Mouse (Mus musculus): ENCODE data around the gene Ikzf4. TPM values are rescaled to one million over a fixed set of nuclear protein-coding genes. Genes with fewer than 3 reads are reported as not detected.
A peak's percentile ranks its signal among the peaks of the same experiment; 100 is the strongest.

The Ikzf4 gene
- 1.1 and 1.5 TPM in 2 replicates for polyA plus RNA-seq (2015; fragmentation: Nextera tagmentation; extraction: Ambion mirVana)

GRCm38 (mm10) chr10:128645111-128646011, at the start of gene Ikzf4:
TSS of gene Ikzf4 (minus strand) at chr10:128645991.
- H3K27me3 ChIP-seq (ENCODE audit: control insufficient read depth, insufficient read depth, low read length) = peaks cover 5% of the 10 kb centered on the region; the same call in 1 of the 2 replicates
- H3K36me3 ChIP-seq (ENCODE audit: control insufficient read depth, insufficient read depth) = no peaks in the 10 kb centered on the region
- WGBS = 4% methylated on average over 36 of the region's 36 CpGs
- peak within 1 kb of the TSS; percentile 89 for H3K4me2 ChIP-seq (ENCODE audit: low read depth, low read length)
- H3K9me3 ChIP-seq (replicated peaks; ENCODE audit: control insufficient read depth, low read length) = no peaks in the 10 kb centered on the region
- ATAC-seq (replicated peaks; ENCODE audit: extremely low read depth, insufficient read depth, low FRiP score) = peak; percentile 63
- peak within 1 kb of the TSS; percentile 58 for H3K4me3 ChIP-seq (ENCODE audit: low read length)
- peak within 1 kb of the TSS; percentile 71 for H3K9ac ChIP-seq (ENCODE audit: low read length)
- peak within 1 kb of the TSS; percentile 46; the same call in 1 of the 2 replicates for H3K27ac ChIP-seq (ENCODE audit: low read length)
- H3K4me1 ChIP-seq (ENCODE audit: control insufficient read depth, insufficient read depth, low read length) = peaks cover 12% of the 10 kb centered on the region

GRCm38 (mm10) chr10:128695411-128695991, 49.7 kb upstream of the Ikzf4 start:
- no peaks in the 10 kb centered on the region for H3K9me3 ChIP-seq (replicated peaks; ENCODE audit: control insufficient read depth, low read length)
- WGBS = under 1% methylated on average over 22 of the region's 22 CpGs
- peaks cover 20% of the 10 kb centered on the region for H3K4me1 ChIP-seq (ENCODE audit: control insufficient read depth, insufficient read depth, low read length)
- H3K4me2 ChIP-seq (ENCODE audit: low read depth, low read length) = peak overlapping the region; percentile 68
- peak overlapping the region; percentile 98 for H3K27ac ChIP-seq (ENCODE audit: low read length)
- no peaks in the 10 kb centered on the region for H3K27me3 ChIP-seq (ENCODE audit: control insufficient read depth, insufficient read depth, low read length)
- peak overlapping the region; percentile 93 for H3K4me3 ChIP-seq (ENCODE audit: low read length)
- peaks cover 15% of the 10 kb centered on the region for H3K36me3 ChIP-seq (ENCODE audit: control insufficient read depth, insufficient read depth)
- no peak; the same call in 1 of the 2 replicates for ATAC-seq (replicated peaks; ENCODE audit: extremely low read depth, insufficient read depth, low FRiP score)
- H3K9ac ChIP-seq (ENCODE audit: low read length) = peak overlapping the region; percentile 96

GRCm38 (mm10) chr10:128674469-128675008, 28.7 kb upstream of the Ikzf4 start:
- H3K9ac ChIP-seq (ENCODE audit: low read length) = peak overlapping the region; percentile 79
- H3K36me3 ChIP-seq (ENCODE audit: control insufficient read depth, insufficient read depth) = 0 out of 2 replicates have a peak, but pooled peaks cover 3% of the 10 kb centered on the region
- no peak for ATAC-seq (replicated peaks; ENCODE audit: extremely low read depth, insufficient read depth, low FRiP score)
- H3K9me3 ChIP-seq (replicated peaks; ENCODE audit: control insufficient read depth, low read length) = no peaks in the 10 kb centered on the region
- H3K27ac ChIP-seq (ENCODE audit: low read length) = peak overlapping the region; percentile 67
- no peaks in the 10 kb centered on the region for H3K27me3 ChIP-seq (ENCODE audit: control insufficient read depth, insufficient read depth, low read length)
- peaks cover 8% of the 10 kb centered on the region for H3K4me1 ChIP-seq (ENCODE audit: control insufficient read depth, insufficient read depth, low read length)
- H3K4me2 ChIP-seq (ENCODE audit: low read depth, low read length) = peak overlapping the region; percentile 77
- peak overlapping the region; percentile 85 for H3K4me3 ChIP-seq (ENCODE audit: low read length)
- 2% methylated on average over 9 of the region's 9 CpGs for WGBS

GRCm38 (mm10) chr10:128673763-128674468, 28.1 kb upstream of the Ikzf4 start, which contains the start of gene Suox:
TSS of gene Suox (minus strand) at chr10:128674073.
- Histone ChIP-seq H3K27me3 (ENCODE audit: control insufficient read depth, insufficient read depth, low read length) (no peaks in the 10 kb centered on the region), H3K27ac (ENCODE audit: low read length) (peak within 1 kb of the TSS; percentile 67), H3K9ac (ENCODE audit: low read length) (peak within 1 kb of the TSS; percentile 79), H3K36me3 (ENCODE audit: control insufficient read depth, insufficient read depth) (0 out of 2 replicates have a peak, but pooled peaks cover 3% of the 10 kb centered on the region), H3K9me3 (replicated peaks; ENCODE audit: control insufficient read depth, low read length) (no peaks in the 10 kb centered on the region), H3K4me3 (ENCODE audit: low read length) (peak within 1 kb of the TSS; percentile 85), H3K4me1 (ENCODE audit: control insufficient read depth, insufficient read depth, low read length) (peaks cover 8% of the 10 kb centered on the region), H3K4me2 (ENCODE audit: low read depth, low read length) (peak within 1 kb of the TSS; percentile 77)
- under 1% methylated on average over 58 of the region's 60 CpGs for whole genome bisulfite sequencing
- peak; percentile 94 for ATAC-seq (replicated peaks; ENCODE audit: extremely low read depth, insufficient read depth, low FRiP score)

- Histone ChIP-seq H3K4me3 (ENCODE audit: low read length) (no peak overlapping the region), H3K9ac (ENCODE audit: low read length) (no peak overlapping the region), H3K27me3 (ENCODE audit: control insufficient read depth, insufficient read depth, low read length) (no peaks in the 10 kb centered on the region), H3K9me3 (replicated peaks; ENCODE audit: control insufficient read depth, low read length) (no peaks in the 10 kb centered on the region), H3K27ac (ENCODE audit: low read length) (no peak overlapping the region), H3K36me3 (ENCODE audit: control insufficient read depth, insufficient read depth) (0 out of 2 replicates have a peak, but pooled peaks cover 3% of the 10 kb centered on the region), H3K4me2 (ENCODE audit: low read depth, low read length) (no peak overlapping the region), H3K4me1 (ENCODE audit: control insufficient read depth, insufficient read depth, low read length) (peaks cover 8% of the 10 kb centered on the region)
- no peak for ATAC-seq (replicated peaks; ENCODE audit: extremely low read depth, insufficient read depth, low FRiP score)
- WGBS = 91% methylated on average over 9 of the region's 9 CpGs
These were observed 25.4 kb upstream of the Ikzf4 start for GRCm38 (mm10) chr10:128671148-128671547.

- H3K36me3 ChIP-seq (ENCODE audit: control insufficient read depth, insufficient read depth) = 0 out of 2 replicates have a peak, but pooled peaks cover 3% of the 10 kb centered on the region
- peak; percentile 34; the same call in 1 of the 2 replicates for ATAC-seq (replicated peaks; ENCODE audit: extremely low read depth, insufficient read depth, low FRiP score)
These were observed 23.2 kb upstream of the Ikzf4 start for GRCm38 (mm10) chr10:128668790-128669672.

GRCm38 (mm10) chr10:128665806-128666205, 20.0 kb upstream of the Ikzf4 start:
- no peaks in the 10 kb centered on the region for H3K4me1 ChIP-seq (ENCODE audit: control insufficient read depth, insufficient read depth, low read length)
- H3K36me3 ChIP-seq (ENCODE audit: control insufficient read depth, insufficient read depth) = 0 out of 2 replicates have a peak, but pooled peaks cover 1% of the 10 kb centered on the region
- H3K9ac ChIP-seq (ENCODE audit: low read length) = no peak overlapping the region
- no peaks in the 10 kb centered on the region for H3K27me3 ChIP-seq (ENCODE audit: control insufficient read depth, insufficient read depth, low read length)
- 90% methylated on average over 2 of the region's 2 CpGs for WGBS
- no peaks in the 10 kb centered on the region for H3K9me3 ChIP-seq (replicated peaks; ENCODE audit: control insufficient read depth, low read length)
- no peak overlapping the region for H3K27ac ChIP-seq (ENCODE audit: low read length)
- no peak overlapping the region for H3K4me3 ChIP-seq (ENCODE audit: low read length)
- no peak for ATAC-seq (replicated peaks; ENCODE audit: extremely low read depth, insufficient read depth, low FRiP score)
- H3K4me2 ChIP-seq (ENCODE audit: low read depth, low read length) = no peak overlapping the region

More at GRCm38 (mm10) chr10:128668790-128669672, 23.2 kb upstream of the Ikzf4 start:
- H3K27me3 ChIP-seq (ENCODE audit: control insufficient read depth, insufficient read depth, low read length) = no peaks in the 10 kb centered on the region
- H3K4me1 ChIP-seq (ENCODE audit: control insufficient read depth, insufficient read depth, low read length) = peaks cover 5% of the 10 kb centered on the region
- H3K9ac ChIP-seq (ENCODE audit: low read length) = peak overlapping the region; percentile 78
- WGBS = 1% methylated on average over 42 of the region's 42 CpGs
- H3K27ac ChIP-seq (ENCODE audit: low read length) = peak overlapping the region; percentile 26; the same call in 1 of the 2 replicates
- H3K4me3 ChIP-seq (ENCODE audit: low read length) = peak overlapping the region; percentile 81
- H3K9me3 ChIP-seq (replicated peaks; ENCODE audit: control insufficient read depth, low read length) = no peaks in the 10 kb centered on the region
- peak overlapping the region; percentile 93 for H3K4me2 ChIP-seq (ENCODE audit: low read depth, low read length)

- H3K27ac ChIP-seq (ENCODE audit: low read length) = no peak overlapping the region
- no peaks in the 10 kb centered on the region for H3K4me1 ChIP-seq (ENCODE audit: control insufficient read depth, insufficient read depth, low read length)
- no peak overlapping the region for H3K4me2 ChIP-seq (ENCODE audit: low read depth, low read length)
- no peaks in the 10 kb centered on the region for H3K9me3 ChIP-seq (replicated peaks; ENCODE audit: control insufficient read depth, low read length)
- no peaks in the 10 kb centered on the region for H3K36me3 ChIP-seq (ENCODE audit: control insufficient read depth, insufficient read depth)
- H3K27me3 ChIP-seq (ENCODE audit: control insufficient read depth, insufficient read depth, low read length) = no peaks in the 10 kb centered on the region
- no peak overlapping the region for H3K4me3 ChIP-seq (ENCODE audit: low read length)
- WGBS = 72% methylated on average over 3 of the region's 3 CpGs
- ATAC-seq (replicated peaks; ENCODE audit: extremely low read depth, insufficient read depth, low FRiP score) = no peak
- H3K9ac ChIP-seq (ENCODE audit: low read length) = no peak overlapping the region
These were observed 19.5 kb upstream of the Ikzf4 start for GRCm38 (mm10) chr10:128665307-128665706.
